Mouse (Mus musculus) liver, embryonic 15.5 days (tissue): Measurements from ENCODE around the gene Med22. TPM values are rescaled to one million over a fixed set of nuclear protein-coding genes. Genes with fewer than 3 reads are reported as not detected.

Experiments used
- ATAC-seq: fragments of 200-750 bp; cut with Nextera tagmentation; 2 replicates; pipeline ENCODE4 v1.8.0; 2017; ENCODE audit warnings: moderate number of reproducible peaks, mild to moderate bottlenecking, moderate library complexity; ENCODE audit not compliant: insufficient read depth
- H3K27ac ChIP-seq: fragments of 300-500 bp; sonication (generic); replicated peaks from 2 replicates; pipeline ENCODE4 v1.5.1; 2015; ENCODE audit warnings: mild to moderate bottlenecking, inconsistent platforms
- H3K27me3 ChIP-seq: fragments of 300-500 bp; sonication (generic); 2 replicates; pipeline ENCODE4 v1.6.1; 2015; ENCODE audit warnings: mild to moderate bottlenecking, inconsistent platforms
- H3K36me3 ChIP-seq: fragments of 300-500 bp; sonication (generic); replicated peaks from 2 replicates; pipeline ENCODE4 v1.6.1; 2015; ENCODE audit warnings: moderate library complexity, mild to moderate bottlenecking, inconsistent platforms
- H3K4me1 ChIP-seq: fragments of 300-500 bp; sonication (generic); replicated peaks from 2 replicates; pipeline ENCODE4 v1.6.1; 2015; ENCODE audit warnings: inconsistent platforms
- H3K4me2 ChIP-seq: fragments of 300-500 bp; sonication (generic); 2 replicates; pipeline ENCODE4 v1.6.1; 2015; ENCODE audit warnings: moderate library complexity, mild to moderate bottlenecking, inconsistent platforms
- H3K4me3 ChIP-seq: fragments of 300-500 bp; sonication (generic); replicated peaks from 2 replicates; pipeline ENCODE4 v1.5.1; 2015; ENCODE audit warnings: mild to moderate bottlenecking, inconsistent platforms
- H3K9ac ChIP-seq: fragments of 300-500 bp; sonication (generic); 2 replicates; pipeline ENCODE4 v1.6.1; 2015; ENCODE audit warnings: moderate library complexity, mild to moderate bottlenecking, inconsistent platforms
- H3K9me3 ChIP-seq: fragments of 300-500 bp; sonication (generic); replicated peaks from 2 replicates; pipeline ENCODE4 v1.6.1; 2016; ENCODE audit warnings: inconsistent platforms
- WGBS: fragments of 180-500 bp; shearing (Covaris S2); methylation state at CpG from one replicate; pipeline ENCODE4 v1.1.7; 2015; ENCODE audit warnings: mixed read lengths; ENCODE audit not compliant: insufficient replicate concordance; 5-methylcytosine and 5-hydroxymethylcytosine counted together
- polyA plus RNA-seq: library from polyadenylated mRNA; unstranded; fragments of >200 nt; fragmentation: Nextera tagmentation; extraction: Ambion mirVana; gene quantifications from 2 replicates; pipeline ENCODE4 v1.2.1, GENCODE M21; 2015

Gene Med22
- polyA plus RNA-seq, 1 experiment from 2014 or later: 19.0 TPM

- WGBS: 3% methylated on average over 47 of the region's 47 CpGs
- Histone ChIP-seq H3K27me3 (no peaks in the 10 kb centered on the region), H3K4me3 (peak within 1 kb of the TSS; percentile 81), H3K9ac (peak within 1 kb of the TSS; percentile 74), H3K4me2 (peak within 1 kb of the TSS; percentile 97), H3K27ac (peak within 1 kb of the TSS; percentile 82), H3K9me3 (no peaks in the 10 kb centered on the region), H3K4me1 (peaks cover 67% of the 10 kb centered on the region), H3K36me3 (peaks cover 68% of the 10 kb centered on the region)
- ATAC-seq: peak; percentile 71
Observed at GRCm38 (mm10) chr2:26915927-26916728, 5.7 kb upstream of the Med22 start, which contains the start of the genes Surf2 and Surf1. Gene Surf2, plus strand, starts transcription at chr2:26916367. Gene Surf1, minus strand, starts transcription at chr2:26916530.

GRCm38 (mm10) chr2:26914148-26914941 lies 3.9 kb upstream of the Med22 start:
- no peaks in the 10 kb centered on the region for H3K27me3 ChIP-seq
- H3K4me3 ChIP-seq: no peak overlapping the region
- H3K27ac ChIP-seq: peak overlapping the region; percentile 29; the same call in 1 of the 2 replicates
- no peak for ATAC-seq
- H3K4me1 ChIP-seq: peaks cover 75% of the 10 kb centered on the region
- 54% methylated on average over 8 of the region's 8 CpGs for WGBS
- no peak overlapping the region for H3K9ac ChIP-seq
- H3K4me2 ChIP-seq: peak overlapping the region; percentile 97
- no peaks in the 10 kb centered on the region for H3K9me3 ChIP-seq
- H3K36me3 ChIP-seq: peaks cover 51% of the 10 kb centered on the region

- 0 out of 2 replicates have a peak overlapping the region, but pooled peaks have one; percentile 0 for H3K4me2 ChIP-seq
- 44% methylated on average over 17 of the region's 17 CpGs for WGBS
- H3K27ac ChIP-seq: peak overlapping the region; percentile 29; the same call in 1 of the 2 replicates
- no peaks in the 10 kb centered on the region for H3K27me3 ChIP-seq
- no peak overlapping the region for H3K9ac ChIP-seq
- peaks cover 82% of the 10 kb centered on the region for H3K4me1 ChIP-seq
- no peaks in the 10 kb centered on the region for H3K9me3 ChIP-seq
- ATAC-seq: no peak
- H3K36me3 ChIP-seq: peaks cover 47% of the 10 kb centered on the region
- H3K4me3 ChIP-seq: no peak overlapping the region
Observed at GRCm38 (mm10) chr2:26913416-26914147, 3.1 kb upstream of the Med22 start.

- peak overlapping the region; percentile 77 for H3K4me3 ChIP-seq
- ATAC-seq: no peak
- 51% methylated on average over 5 of the region's 5 CpGs for WGBS
- no peaks in the 10 kb centered on the region for H3K9me3 ChIP-seq
- H3K4me1 ChIP-seq: peaks cover 80% of the 10 kb centered on the region
- peak overlapping the region; percentile 82 for H3K4me2 ChIP-seq
- peaks cover 51% of the 10 kb centered on the region for H3K36me3 ChIP-seq
- peak overlapping the region; percentile 90 for H3K9ac ChIP-seq
- H3K27me3 ChIP-seq: no peaks in the 10 kb centered on the region
- H3K27ac ChIP-seq: no peak overlapping the region
Observed at GRCm38 (mm10) chr2:26912253-26912770, 1.8 kb upstream of the Med22 start.

- Histone ChIP-seq H3K9me3 (no peaks in the 10 kb centered on the region), H3K27me3 (no peaks in the 10 kb centered on the region), H3K9ac (peak overlapping the region; percentile 90), H3K36me3 (peaks cover 62% of the 10 kb centered on the region), H3K4me3 (peak overlapping the region; percentile 77), H3K4me2 (peak overlapping the region; percentile 82), H3K4me1 (peaks cover 69% of the 10 kb centered on the region), H3K27ac (peak overlapping the region; percentile 85)
- 1% methylated on average over 37 of the region's 37 CpGs for WGBS
- ATAC-seq: peak; percentile 27
Observed at GRCm38 (mm10) chr2:26910994-26911765, 703 bp upstream of the Med22 start.

- Histone ChIP-seq H3K4me2 (peak overlapping the region; percentile 82), H3K9me3 (no peaks in the 10 kb centered on the region), H3K4me3 (peak overlapping the region; percentile 77), H3K27ac (peak overlapping the region; percentile 86), H3K36me3 (peaks cover 77% of the 10 kb centered on the region), H3K4me1 (peaks cover 56% of the 10 kb centered on the region), H3K27me3 (no peaks in the 10 kb centered on the region), H3K9ac (peak overlapping the region; percentile 80)
- ATAC-seq: no peak
Observed at GRCm38 (mm10) chr2:26909387-26909784, 1.1 kb downstream of the Med22 start.

- Histone ChIP-seq H3K9me3 (no peaks in the 10 kb centered on the region), H3K27me3 (no peaks in the 10 kb centered on the region), H3K27ac (peak overlapping the region; percentile 86; the same call in 1 of the 2 replicates), H3K4me3 (peak overlapping the region; percentile 77), H3K36me3 (peaks cover 75% of the 10 kb centered on the region), H3K4me1 (peaks cover 59% of the 10 kb centered on the region), H3K9ac (peak overlapping the region; percentile 80), H3K4me2 (peak overlapping the region; percentile 82)
- WGBS: 62% methylated on average over 18 of the region's 18 CpGs
- no peak for ATAC-seq
Observed at GRCm38 (mm10) chr2:26908710-26909386, 1.6 kb downstream of the Med22 start.

- Histone ChIP-seq H3K4me1 (peaks cover 56% of the 10 kb centered on the region), H3K9me3 (no peaks in the 10 kb centered on the region), H3K4me2 (no peak overlapping the region), H3K27me3 (no peaks in the 10 kb centered on the region), H3K27ac (no peak overlapping the region), H3K36me3 (peaks cover 58% of the 10 kb centered on the region), H3K4me3 (no peak overlapping the region), H3K9ac (no peak overlapping the region)
- ATAC-seq: no peak
- 57% methylated on average over 4 of the region's 4 CpGs for WGBS
Observed at GRCm38 (mm10) chr2:26907109-26907508, 3.4 kb downstream of the Med22 start.

GRCm38 (mm10) chr2:26906431-26906830 lies 4.0 kb downstream of the Med22 start:
- Histone ChIP-seq H3K9me3 (no peaks in the 10 kb centered on the region), H3K36me3 (peaks cover 51% of the 10 kb centered on the region), H3K4me3 (no peak overlapping the region), H3K4me2 (no peak overlapping the region), H3K27ac (no peak overlapping the region), H3K27me3 (no peaks in the 10 kb centered on the region), H3K9ac (no peak overlapping the region), H3K4me1 (peaks cover 56% of the 10 kb centered on the region)
- ATAC-seq: no peak
- 80% methylated on average over 3 of the region's 3 CpGs for WGBS

GRCm38 (mm10) chr2:26905936-26906335 lies 4.5 kb downstream of the Med22 start:
- Histone ChIP-seq H3K4me3 (no peak overlapping the region), H3K36me3 (peaks cover 47% of the 10 kb centered on the region), H3K9ac (no peak overlapping the region), H3K27ac (no peak overlapping the region), H3K27me3 (no peaks in the 10 kb centered on the region), H3K4me2 (no peak overlapping the region), H3K4me1 (peaks cover 60% of the 10 kb centered on the region), H3K9me3 (no peaks in the 10 kb centered on the region)
- WGBS: 84% methylated on average over 2 of the region's 2 CpGs
- ATAC-seq: no peak
